In genomic region chr8:91952981-91953380, GRCm38 (mm10) we compare ENCODE assay signal across 25 mouse cellular contexts.
DNase-seq lines count a peak whose midpoint lies in the region.
"Had no signal": no experiment of that assay in that cellular context is flagged by ENCODE, and none has a peak within 500 bp of the region (broad histone marks: within the 10 kb centered on the region; RNA-seq: fewer than 3 reads in every experiment).

No protein-coding gene starts in this region.

- H3K27ac ChIP-seq in limb, embryonic 10.5 days: no peak overlapping the region
- H3K27ac ChIP-seq: embryonic facial prominence, embryonic 13.5 days; embryonic facial prominence, embryonic 15.5 days; forebrain, embryonic 10.5 days; forebrain, embryonic 12.5 days had no signal

- H3K4me1 ChIP-seq in limb, embryonic 10.5 days: peaks cover 39% of the 10 kb centered on the region
- H3K4me1 ChIP-seq: forebrain, embryonic 12.5 days had no signal

- DNase-seq in embryo, embryonic 10 days (ENCODE audit: low spot score): peak; percentile 55
- DNase-seq in embryo, embryonic 9.5 days (ENCODE audit: extremely low spot score): no peak
- peak; percentile 60 for DNase-seq in forelimb bud, embryonic 11.5 days (ENCODE audit: low read depth, low spot score)
- DNase-seq in limb, embryonic 10.5 days (ENCODE audit: low spot score): peak; percentile 70
- no peak for DNase-seq in gastrocnemius, postnatal 10 days
- no peak for DNase-seq in thymus, postnatal 0 days (ENCODE audit: low spot score)
- DNase-seq in spleen, adult 18-20 months: no peak
- DNase-seq: adrenal gland, adult 2 months; adrenal gland, postnatal 10 days; adrenal gland, postnatal 25 days; B cell, adult 2 months; cerebellum, adult 11 months; cerebellum, adult 18-20 months; cerebellum, adult 8-10 months; cerebellum, adult 9-11 months; cerebellum, postnatal 14 days; cerebellum, postnatal 36 days had no signal

- H3K4me3 ChIP-seq in limb, embryonic 10.5 days: no peak overlapping the region
- H3K4me3 ChIP-seq: embryonic facial prominence, embryonic 13.5 days; embryonic facial prominence, embryonic 15.5 days; erythroblast, embryonic 14.5 days; forebrain, embryonic 10.5 days; forebrain, embryonic 12.5 days had no signal

- 27% methylated on average over 4 of the region's 4 CpGs for WGBS in limb, embryonic 10.5 days

- no peaks in the 10 kb centered on the region for H3K36me3 ChIP-seq in limb, embryonic 10.5 days
- H3K36me3 ChIP-seq: embryonic facial prominence, embryonic 13.5 days; embryonic facial prominence, embryonic 15.5 days; forebrain, embryonic 10.5 days; forebrain, embryonic 12.5 days; G1E had no signal

- H3K9me3 ChIP-seq in limb, embryonic 10.5 days (replicated peaks): no peaks in the 10 kb centered on the region
- H3K9me3 ChIP-seq: embryonic facial prominence, embryonic 13.5 days; embryonic facial prominence, embryonic 15.5 days; forebrain, embryonic 10.5 days; forebrain, embryonic 12.5 days had no signal

- H3K27me3 ChIP-seq in limb, embryonic 10.5 days (ENCODE audit: low read depth, poor library complexity, severe bottlenecking): peaks cover 84% of the 10 kb centered on the region
- H3K27me3 ChIP-seq: CH12.LX, Patski had no signal

Comparison
In these comparisons a context has a peak if more than half of its experiments do, and no peak if none do; other contexts are left out.
1. DNase-seq: peak in embryo, embryonic 10 days (single experiment), forelimb bud, embryonic 11.5 days (single experiment) and limb, embryonic 10.5 days (single experiment); none in embryo, embryonic 9.5 days (single experiment), gastrocnemius, postnatal 10 days (single experiment), thymus, postnatal 0 days (single experiment) and spleen, adult 18-20 months (0 of 2).